Mouse (Mus musculus) kidney, postnatal 10 days (tissue): Measurements from ENCODE around the gene Kcng1.

ENCODE experiments used
- DNase-seq: peaks from one replicate; pipeline ENCODE4 v3.0.0; 2021; ENCODE audit warnings: mixed read lengths

Kcng1 gene

DNA sequence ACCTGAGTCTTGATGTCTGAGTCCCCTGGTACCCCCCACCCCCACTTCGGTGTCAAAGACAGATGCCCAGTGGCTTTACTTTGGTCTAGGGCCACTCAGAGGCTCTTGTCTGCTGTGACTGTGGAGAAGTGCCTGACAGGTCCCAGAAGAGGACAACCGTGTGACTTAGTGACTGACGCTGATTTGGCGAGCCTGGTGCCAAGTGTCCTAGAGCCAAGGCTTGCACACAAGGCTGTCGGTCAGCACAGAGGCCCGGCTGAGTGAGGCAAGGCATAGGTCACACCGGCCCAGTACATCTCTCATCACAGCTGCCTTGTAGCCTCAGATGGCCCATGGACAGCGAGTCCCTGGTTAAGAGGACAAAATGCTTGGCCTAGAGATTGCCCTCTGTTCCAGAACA is 22.5 kb downstream of the Kcng1 start:
- no peak for DNase-seq

DNA sequence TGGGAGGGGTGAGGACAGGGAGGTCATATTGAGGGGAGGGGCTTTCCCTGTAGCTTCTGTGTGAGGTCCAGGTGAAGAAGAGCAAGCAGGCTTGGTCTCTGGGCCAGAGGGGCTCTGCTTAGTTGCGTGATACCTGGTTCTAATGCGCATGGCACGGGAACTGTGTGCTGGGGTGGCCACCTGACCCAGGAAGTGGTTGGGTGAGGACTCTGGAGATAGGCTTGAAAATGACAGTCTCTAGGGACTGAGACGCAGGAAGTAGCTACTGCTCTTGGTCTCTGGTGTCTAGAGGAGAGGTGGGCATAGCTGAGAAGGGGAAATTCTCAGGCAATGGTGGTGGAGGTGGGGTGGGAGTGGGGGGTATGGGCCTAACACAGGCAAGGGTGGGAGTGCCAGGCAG is 24.3 kb downstream of the Kcng1 start:
- no peak for DNase-seq

DNA sequence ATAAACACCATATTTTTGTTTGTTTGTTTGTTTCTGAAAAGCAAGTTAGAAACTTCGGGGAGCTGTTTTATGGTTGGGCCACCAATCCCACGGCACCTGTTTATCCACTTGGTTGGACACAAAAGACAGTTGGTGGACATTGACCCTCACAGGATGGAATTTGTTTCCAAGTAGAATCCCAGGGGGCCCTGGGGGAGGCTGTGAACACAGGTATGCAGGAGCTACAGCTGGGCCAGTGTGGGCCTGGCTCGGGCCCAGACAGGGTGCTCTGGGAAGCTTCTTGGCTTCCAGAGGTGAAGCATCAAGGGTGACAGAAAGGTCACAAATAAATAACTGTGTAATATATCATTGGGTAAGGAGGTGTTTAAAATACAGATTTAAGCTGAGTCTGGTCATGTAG is 25.0 kb downstream of the Kcng1 start:
- DNase-seq = peak; percentile 63

DNA sequence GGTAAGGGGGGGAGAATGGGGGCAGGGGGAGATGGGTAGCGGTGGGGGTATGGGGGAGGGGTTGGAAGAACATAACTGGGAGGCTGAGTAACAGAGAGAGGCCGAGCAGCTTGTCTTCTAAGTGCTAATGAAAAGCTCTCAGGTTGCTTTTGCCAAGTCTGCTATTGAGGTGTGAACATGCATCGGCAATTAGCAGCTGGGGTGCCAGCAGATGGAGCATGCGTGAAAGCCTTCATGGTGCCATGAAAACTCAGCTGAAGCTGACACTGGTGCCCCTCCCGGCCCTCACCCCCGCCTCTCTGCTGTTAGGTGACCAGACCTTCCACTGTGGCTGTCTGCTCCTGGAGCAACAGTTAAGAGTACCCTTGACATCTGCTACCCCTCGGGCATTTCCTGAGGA is 27.7 kb downstream of the Kcng1 start:
- DNase-seq = no peak

DNA sequence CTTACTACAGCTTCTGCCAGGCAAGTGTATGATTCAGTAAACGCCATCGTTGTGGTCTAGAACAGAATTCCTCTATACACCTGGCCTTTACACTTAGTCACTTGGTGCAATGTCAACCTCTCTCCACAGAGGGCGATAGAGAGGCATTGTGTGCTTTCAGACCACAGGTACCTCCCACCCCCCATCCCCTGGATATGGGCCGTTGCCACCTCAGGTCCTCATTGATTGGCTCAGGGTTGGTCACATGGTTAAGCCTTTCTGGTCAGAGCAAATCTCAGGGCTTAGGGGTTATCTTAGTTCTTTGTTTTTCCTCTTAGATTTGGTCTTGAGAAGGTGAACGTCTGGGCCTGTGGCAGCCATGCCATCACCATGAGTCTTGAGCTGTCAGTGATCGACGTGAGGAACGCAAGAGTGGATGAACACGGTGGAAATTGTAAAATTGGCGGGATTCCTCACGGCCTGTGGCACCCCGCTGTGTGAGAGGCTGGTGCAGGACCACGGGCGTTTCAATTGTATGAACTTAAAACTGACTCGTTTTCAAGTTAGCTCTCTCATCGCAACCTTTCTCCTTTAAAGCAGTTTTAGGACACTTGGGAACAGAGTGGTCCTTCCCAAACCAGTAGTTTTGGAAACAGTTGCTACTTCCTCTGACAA is 28.8 kb downstream of the Kcng1 start:
- DNase-seq = peak; percentile 55

DNA sequence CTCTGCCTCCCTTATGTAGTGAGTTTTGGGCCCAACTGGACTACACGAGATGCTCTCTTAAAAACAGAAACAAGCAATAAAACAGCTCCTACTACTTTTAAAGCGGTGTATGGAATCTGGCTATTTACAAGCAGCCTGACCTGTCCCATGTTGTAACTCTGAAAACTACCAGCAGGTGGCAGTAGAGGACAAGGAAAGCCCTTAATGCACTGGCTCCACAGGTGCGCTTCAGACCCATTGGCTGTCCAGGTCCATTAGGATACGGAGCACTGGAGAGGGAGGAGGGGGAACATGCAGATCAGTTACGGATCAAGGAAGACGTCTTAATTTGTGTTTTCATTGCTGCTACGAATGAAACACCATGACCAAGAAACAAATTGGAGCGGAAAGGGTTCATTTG is 31.3 kb downstream of the Kcng1 start:
- DNase-seq = peak; percentile 91

DNA sequence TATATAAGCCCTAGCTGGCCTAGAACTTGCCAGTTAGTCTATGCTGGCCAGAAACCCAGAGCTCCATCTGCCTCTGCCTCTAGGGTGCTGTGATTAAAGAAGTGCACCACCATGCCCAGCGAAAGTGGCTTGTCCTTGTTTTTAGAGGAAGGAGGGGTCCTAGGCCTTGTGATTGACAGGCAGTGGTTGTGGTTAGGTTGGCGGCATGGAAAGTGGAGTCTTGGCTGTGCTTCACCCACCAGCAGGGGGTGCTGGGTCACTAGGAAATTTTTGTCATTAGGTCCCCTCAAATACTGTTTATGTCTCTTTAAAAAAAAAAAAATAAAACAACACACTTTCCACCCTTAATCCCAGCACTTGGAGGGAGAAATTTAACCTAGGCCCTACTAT is 32.7 kb downstream of the Kcng1 start:
- DNase-seq = peak; percentile 49

DNA sequence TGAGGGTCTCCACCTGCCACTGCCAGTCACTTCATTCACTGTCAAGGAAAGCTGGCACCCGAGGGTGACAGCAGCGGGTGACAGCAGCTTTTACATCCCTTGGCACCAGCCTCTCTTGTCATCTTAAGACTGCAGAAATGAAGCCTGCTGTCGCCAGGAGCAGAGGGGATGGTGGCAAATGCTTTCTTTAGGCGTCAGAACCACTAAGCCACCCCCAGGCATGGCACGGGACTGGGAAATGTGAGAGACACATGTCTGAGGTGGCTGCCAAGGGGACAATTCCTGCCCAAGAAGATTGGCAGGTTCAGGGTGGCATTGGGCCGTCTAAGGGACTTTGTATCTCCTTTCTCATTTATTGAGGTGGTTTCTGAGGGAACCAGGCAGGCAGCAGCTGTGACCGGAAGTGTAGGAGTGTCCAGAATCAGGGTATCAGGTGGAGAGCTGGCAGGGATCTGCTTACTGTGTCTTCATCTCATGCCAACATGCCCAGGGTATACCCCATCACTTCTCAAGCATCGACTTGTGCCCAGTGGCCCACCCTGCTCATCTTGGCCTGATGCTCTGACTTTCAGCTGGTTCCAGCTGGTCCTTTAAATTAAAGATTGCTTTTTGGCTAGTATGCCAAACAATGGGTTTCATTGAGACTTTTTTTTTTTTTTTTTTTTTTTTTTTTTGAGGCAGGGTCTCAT is 33.2 kb downstream of the Kcng1 start:
- no peak for DNase-seq

DNA sequence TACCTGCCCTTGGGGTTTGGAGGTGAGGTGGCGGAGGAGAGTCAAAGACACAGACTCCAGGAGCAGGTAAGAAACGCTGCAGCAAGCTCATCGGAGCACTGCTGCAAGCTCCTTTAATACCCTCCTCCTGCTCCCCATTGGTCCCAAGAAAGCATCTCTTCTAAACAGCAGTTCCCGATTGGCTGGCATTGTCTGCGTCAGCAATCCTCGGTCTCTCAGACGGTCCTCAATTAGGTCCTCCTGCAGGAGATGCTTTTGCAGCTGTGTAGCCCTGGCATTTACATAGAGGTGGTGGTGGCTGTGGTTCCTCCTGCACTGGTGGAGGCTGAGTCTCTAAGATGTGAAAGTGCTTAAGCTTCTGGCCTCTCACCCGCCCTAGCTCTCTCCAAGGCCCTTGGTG is 36.0 kb downstream of the Kcng1 start:
- DNase-seq = no peak

DNA sequence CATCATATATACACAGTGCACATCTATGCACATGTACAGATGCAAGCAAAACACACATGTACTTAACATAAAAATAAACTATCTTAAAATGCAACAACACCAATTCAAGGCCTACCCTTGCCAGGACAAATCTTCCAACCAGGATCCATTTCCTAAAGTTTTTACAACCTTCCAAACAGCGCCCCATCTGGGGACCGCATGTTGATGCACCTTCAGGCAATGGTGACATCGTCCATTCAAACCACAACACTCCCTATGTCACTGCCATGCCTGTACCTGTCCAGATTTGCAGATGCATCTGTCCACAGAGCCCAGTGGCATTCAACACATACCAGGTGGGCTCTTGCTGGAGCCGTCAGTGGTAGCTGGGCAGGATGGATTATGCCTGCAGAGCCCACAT is 38.3 kb downstream of the Kcng1 start:
- DNase-seq = no peak

DNA sequence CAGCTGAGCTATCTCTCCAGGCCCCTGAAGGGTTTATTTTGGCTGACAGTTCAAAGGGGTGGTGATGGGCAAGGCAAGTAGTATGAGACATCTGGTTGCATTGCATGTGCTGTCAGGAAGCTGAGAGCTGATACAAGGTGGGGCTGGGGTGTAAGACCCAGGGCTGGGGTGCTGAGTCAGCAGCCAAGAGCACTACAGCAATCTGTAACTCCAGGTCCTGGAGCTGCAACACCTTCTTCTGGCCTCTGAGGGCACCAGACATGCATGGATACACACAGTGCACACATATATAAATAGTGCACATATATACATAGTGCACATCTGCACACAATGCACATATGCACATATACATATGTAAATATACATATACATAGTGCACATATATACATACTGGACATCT is 38.7 kb downstream of the Kcng1 start:
- no peak for DNase-seq

DNA sequence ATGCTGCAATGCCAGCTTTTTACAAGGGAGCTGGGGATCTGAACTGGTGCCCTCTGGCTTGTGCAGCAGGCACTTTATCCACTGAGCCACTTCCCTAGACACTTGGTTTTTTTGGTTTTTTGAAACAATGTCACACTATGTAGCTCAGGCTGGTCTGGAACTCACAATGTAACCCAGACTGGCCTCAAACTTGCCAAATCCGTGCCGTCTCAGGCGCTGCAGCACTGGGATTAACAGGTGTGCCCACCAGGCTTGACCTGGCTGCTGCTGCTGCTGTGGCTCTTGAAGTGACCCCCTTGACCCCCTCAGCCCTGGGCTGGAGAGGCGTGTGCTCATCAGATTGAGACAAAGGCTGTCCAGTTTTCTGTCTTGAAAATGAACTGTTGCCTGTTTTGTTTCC is 43.2 kb downstream of the Kcng1 start:
- DNase-seq = no peak

DNA sequence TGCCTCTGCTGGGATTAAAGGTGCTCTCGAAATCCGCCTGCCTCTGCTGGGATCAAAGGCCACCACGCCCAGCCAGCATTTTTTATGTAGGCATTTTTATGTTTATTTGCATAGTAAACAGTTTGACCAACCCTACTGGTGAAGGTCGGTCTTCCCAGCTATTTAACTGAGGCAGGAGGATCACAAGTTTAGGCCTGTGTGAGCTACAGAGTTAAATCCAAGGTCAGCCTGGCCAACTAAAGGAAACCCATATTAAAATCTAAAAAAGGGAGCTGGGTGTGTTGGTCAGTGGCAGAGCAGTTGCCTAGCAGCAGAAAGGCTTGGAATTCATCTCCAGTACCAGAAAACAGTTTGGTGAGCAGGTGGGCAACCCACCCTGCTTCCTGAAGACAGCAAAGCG is 48.2 kb downstream of the Kcng1 start:
- DNase-seq = no peak

DNA sequence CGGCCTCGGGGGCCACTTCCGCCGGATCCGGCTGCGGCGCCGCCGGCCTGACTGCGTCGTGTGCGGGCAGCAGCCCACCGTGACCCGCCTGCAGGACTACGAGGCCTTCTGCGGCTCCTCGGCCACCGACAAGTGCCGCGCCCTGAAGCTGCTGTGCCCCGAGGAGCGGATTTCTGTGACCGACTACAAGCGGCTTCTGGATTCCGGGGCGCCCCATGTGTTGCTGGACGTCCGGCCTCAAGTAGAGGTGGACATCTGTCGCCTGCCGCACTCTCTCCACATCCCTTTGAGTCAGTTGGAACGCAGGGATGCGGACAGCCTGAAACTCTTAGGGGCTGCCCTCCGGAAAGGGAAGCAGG is 50.1 kb downstream of the Kcng1 start:
- no peak for DNase-seq

DNA sequence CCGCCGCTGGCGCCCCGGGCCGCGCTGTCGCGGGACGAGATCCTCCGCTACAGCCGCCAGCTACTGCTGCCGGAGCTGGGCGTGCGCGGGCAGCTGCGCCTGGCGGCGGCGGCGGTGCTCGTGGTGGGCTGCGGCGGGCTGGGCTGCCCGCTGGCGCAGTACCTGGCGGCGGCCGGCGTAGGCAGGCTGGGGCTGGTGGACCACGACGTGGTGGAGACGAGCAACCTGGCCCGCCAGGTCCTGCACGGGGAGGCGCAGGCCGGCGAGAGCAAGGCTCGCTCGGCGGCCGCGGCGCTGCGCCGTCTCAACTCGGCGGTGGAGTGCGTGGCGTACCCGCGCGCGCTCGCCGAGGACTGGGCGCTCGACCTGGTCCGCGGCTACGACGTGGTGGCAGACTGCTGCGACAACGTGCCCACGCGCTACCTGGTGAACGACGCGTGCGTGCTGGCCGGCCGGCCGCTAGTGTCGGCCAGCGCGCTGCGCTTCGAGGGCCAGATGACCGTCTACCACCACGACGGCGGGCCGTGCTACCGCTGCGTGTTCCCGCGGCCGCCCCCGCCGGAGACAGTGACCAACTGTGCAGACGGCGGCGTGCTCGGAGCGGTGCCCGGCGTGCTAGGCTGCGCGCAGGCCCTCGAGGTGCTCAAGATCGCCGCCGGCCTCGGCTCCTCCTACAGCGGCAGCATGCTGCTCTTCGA is 50.6 kb downstream of the Kcng1 start:
- peak; percentile 46 for DNase-seq

DNA sequence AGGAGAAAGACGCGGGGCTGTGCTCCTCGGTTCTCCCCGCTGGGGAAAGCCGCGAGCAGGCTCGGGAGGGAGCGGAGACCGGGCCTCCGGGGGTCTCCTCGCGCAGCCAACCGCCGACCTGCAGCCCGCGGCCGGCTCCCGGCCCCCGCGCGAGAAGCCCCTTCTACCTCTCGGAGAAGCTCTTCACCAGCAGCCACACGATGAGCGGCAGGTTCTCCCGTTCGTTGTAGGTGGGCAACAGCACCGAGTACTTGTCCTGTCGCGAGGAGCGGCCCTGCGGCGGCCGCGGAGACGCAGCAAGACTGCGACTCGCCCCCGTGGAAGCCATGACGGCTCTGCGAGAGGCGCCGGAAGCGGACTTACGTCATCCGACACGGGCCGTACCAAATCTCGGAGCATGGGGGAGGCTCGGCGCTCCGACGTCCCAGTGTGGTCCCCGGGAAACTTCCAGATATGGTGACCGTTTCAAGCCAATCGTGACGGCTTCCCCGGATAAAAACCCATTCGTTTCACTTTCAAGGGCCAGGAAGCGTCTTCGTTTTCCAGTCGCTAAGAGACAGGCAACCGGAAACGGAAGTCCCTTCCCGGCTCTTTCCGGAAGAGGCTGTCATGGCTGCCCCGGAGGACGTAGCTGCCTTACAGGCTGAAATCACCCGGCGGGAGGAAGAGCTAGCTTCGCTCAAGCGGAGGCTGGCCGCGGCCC is 51.4 kb downstream of the Kcng1 start, which contains the start of the genes Gm20716, Dpm1 and Mocs3:
Gene Gm20716 (minus strand): TSS at position 339 of the 703 bp plus-strand sequence.
Gene Dpm1 (minus strand): TSS at position 566 of the 703 bp plus-strand sequence.
Gene Mocs3 (plus strand): TSS at position 597 of the 703 bp plus-strand sequence.
- DNase-seq = peak; percentile 92

DNA sequence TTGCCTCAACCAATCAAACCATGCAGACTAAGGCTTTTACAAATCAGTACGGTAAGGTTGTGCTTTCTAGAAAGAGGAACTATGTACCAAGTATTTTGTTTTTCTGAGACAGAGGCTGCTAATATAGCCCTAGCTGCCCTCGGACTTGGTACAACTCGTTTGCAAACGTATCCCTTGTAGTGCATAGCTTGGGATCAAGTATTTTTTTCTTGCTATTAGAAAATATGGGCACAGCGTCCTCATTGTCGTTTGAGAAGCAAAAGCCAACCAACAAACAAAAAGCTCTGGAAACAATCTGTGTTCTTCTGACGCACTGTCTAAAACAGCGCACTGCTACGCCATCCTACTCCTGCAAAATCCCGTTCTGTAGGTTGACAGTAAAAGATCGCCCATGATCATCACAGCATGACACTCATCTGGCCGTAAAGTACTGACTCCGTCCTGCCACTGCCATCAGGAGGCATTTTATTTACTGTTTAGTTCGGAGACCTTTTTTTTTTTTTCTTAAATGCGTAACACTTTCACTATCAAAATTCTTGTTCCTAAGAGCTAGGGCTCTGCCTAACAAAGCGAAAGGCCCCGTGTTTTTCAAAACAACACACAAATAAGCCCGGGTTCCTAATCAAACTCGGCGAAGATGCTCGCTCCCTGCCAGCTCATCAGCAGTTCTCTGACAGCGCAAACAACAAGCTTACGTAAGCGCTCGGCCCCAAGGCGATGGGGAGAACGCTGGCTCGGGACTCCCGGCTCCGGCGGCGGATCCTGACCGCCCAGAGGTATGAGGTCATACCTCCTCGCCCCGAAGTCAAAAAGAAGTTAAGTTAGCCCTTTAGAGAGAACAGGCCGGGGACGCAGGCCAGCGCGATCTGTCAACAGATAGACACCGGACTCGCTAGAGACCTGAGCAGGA is 52.2 kb downstream of the Kcng1 start:
- DNase-seq = peak; percentile 52

DNA sequence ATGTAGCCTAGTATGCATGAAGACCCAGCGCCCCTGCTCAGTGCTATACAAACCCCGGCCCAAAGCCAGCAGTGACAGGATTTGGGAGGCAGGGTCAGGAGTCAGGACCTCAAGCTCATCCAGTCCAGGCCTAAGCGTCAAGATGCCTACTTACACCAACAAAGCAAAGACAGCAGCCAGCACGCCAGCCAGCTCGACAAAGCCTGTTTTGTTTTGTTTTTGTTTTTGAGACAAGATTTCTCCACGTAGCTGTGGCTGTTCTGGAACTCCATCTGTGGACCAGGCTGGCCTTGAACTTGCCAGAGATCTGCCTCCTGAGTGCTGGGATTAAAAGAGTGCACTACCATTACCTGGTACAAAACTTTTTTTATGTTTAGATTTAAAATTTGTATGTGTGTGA is 58.2 kb downstream of the Kcng1 start:
- no peak for DNase-seq

DNA sequence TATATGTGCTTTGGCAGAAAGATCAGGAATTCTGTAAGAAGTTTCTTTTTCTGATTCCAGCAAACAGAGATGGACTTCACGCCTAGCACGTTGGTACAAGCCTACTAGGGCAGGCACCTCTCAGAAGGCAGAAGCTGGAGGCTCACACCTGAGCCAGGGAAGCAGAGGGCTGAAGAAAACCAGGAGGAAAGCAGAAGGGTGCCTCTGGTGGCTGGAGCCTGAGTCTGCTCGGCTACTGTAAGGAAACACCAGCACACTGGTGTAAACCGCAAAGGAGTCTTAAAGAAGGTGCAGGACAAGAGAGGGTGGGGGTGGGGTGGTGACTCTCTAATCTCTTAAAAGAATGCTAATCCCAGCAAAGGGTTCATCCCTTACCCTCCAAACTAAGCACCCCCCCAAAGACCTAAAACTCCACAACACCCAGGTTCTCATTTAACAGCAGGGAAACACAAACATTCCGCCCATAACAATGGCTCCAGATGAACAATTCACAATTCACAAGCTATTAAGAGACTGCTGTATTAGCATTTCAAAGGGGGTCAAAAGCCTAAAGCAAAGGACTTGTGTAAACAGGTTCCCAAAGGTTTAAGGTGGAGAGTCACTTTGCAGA is 67.6 kb downstream of the Kcng1 start:
- DNase-seq = no peak
